ENCODE assay signal across 20 mouse cellular contexts in genomic region chrX:73567334-73567733, GRCm38 (mm10).
DNase-seq lines count a peak whose midpoint lies in the region; ATAC-seq and TF ChIP-seq lines count a peak whose summit lies in the region.
"Had no signal": no experiment of that assay in that cellular context is flagged by ENCODE, and none has a peak within 500 bp of the region (broad histone marks: within the 10 kb centered on the region; RNA-seq: fewer than 3 reads in every experiment).

No protein-coding gene starts in this region.

- no peaks in the 10 kb centered on the region for H3K9me3 ChIP-seq in midbrain, embryonic 15.5 days
- H3K9me3 ChIP-seq: forebrain, embryonic 13.5 days; heart, embryonic 15.5 days; limb, embryonic 13.5 days; neural tube, embryonic 12.5 days had no signal

- H3K4me2 ChIP-seq in midbrain, embryonic 15.5 days = no peak overlapping the region
- H3K4me2 ChIP-seq: forebrain, embryonic 13.5 days; heart, embryonic 15.5 days; limb, embryonic 13.5 days; neural tube, embryonic 12.5 days had no signal

- no peaks in the 10 kb centered on the region; the same call in 1 of the 2 replicates for H3K27me3 ChIP-seq in midbrain, embryonic 15.5 days (replicated peaks)
- H3K27me3 ChIP-seq: forebrain, embryonic 13.5 days; neural tube, embryonic 12.5 days had no signal

- peak; percentile 34 to 70 for DNase-seq in adrenal gland, adult (ENCODE audit: inconsistent age in 2 of 2, low spot score in 1 of 2)
- no peak for DNase-seq in adrenal gland, postnatal 36 days
- DNase-seq in CD4-positive helper T cell, adult 2 months (ENCODE audit: low read depth, low spot score) = peak; percentile 5
- no peak for DNase-seq in kidney, adult 8-10 months
- no peak for DNase-seq in kidney, adult 11 months
- DNase-seq: adrenal gland, postnatal 25 days; cerebellum, adult 9-11 months; kidney, postnatal 10 days; layer of hippocampus, adult 9-11 months; right cerebral cortex, postnatal 25 days; thymus, postnatal 14 days had no signal

- 91% methylated on average over 2 of the region's 2 CpGs for WGBS in midbrain, embryonic 15.5 days

- no peak overlapping the region for H3K4me3 ChIP-seq in bone marrow macrophage, adult 2 months (ENCODE audit: insufficient read depth, low read length)
- no peak overlapping the region for H3K4me3 ChIP-seq in midbrain, embryonic 15.5 days
- H3K4me3 ChIP-seq: forebrain, embryonic 13.5 days; heart, embryonic 15.5 days; limb, embryonic 13.5 days; neural tube, embryonic 12.5 days had no signal

- H3K9ac ChIP-seq in midbrain, embryonic 15.5 days = no peak overlapping the region
- H3K9ac ChIP-seq: forebrain, embryonic 13.5 days; heart, embryonic 15.5 days; limb, embryonic 13.5 days; liver, embryonic 14.5 days; neural tube, embryonic 12.5 days had no signal

- peak; percentile 51 for ATAC-seq in megakaryocyte progenitor cell, adult 5-6 weeks (replicated peaks; ENCODE audit: poor library complexity)
- ATAC-seq in midbrain, embryonic 15.5 days (replicated peaks) = no peak
- ATAC-seq: forebrain, embryonic 13.5 days; inflammation-experienced regulatory T-cells, adult 6 months had no signal

- TF ChIP-seq CTCF in bone marrow macrophage, adult 2 months (IDR thresholded peaks at IDR 0.05; ENCODE audit: low read depth, low read length) = no peak

- H3K36me3 ChIP-seq in midbrain, embryonic 15.5 days (replicated peaks) = no peaks in the 10 kb centered on the region
- H3K36me3 ChIP-seq: heart, embryonic 15.5 days; limb, embryonic 13.5 days; neural tube, embryonic 12.5 days had no signal

- TF ChIP-seq POLR2A in bone marrow macrophage, adult 2 months (IDR thresholded peaks at IDR 0.05; ENCODE audit: borderline replicate concordance, low read depth, low read length) = no peak

- H3K27ac ChIP-seq in bone marrow macrophage, adult 2 months (ENCODE audit: insufficient read depth, low read depth, low read length) = peak overlapping the region; percentile 80
- H3K27ac ChIP-seq in midbrain, embryonic 15.5 days = no peak overlapping the region
- H3K27ac ChIP-seq: forebrain, embryonic 13.5 days; heart, embryonic 15.5 days; limb, embryonic 13.5 days; liver, embryonic 14.5 days; neural tube, embryonic 12.5 days had no signal

- H3K4me1 ChIP-seq in bone marrow macrophage, adult 2 months (ENCODE audit: control insufficient read depth, insufficient read depth, low read length) = peaks cover 59% of the 10 kb centered on the region
- no peaks in the 10 kb centered on the region for H3K4me1 ChIP-seq in midbrain, embryonic 15.5 days
- H3K4me1 ChIP-seq: forebrain, embryonic 13.5 days; limb, embryonic 13.5 days; neural tube, embryonic 12.5 days had no signal

Comparison
In these comparisons a context has a peak if more than half of its experiments do, and no peak if none do; other contexts are left out.
1. DNase-seq: peak in adrenal gland, adult (2 of 2) and CD4-positive helper T cell, adult 2 months (single experiment); none in adrenal gland, postnatal 36 days (0 of 2), kidney, adult 8-10 months (0 of 2) and kidney, adult 11 months (single experiment).